Mouse (Mus musculus): ENCODE results near the gene Fmnl2.

Gene Fmnl2

DNA sequence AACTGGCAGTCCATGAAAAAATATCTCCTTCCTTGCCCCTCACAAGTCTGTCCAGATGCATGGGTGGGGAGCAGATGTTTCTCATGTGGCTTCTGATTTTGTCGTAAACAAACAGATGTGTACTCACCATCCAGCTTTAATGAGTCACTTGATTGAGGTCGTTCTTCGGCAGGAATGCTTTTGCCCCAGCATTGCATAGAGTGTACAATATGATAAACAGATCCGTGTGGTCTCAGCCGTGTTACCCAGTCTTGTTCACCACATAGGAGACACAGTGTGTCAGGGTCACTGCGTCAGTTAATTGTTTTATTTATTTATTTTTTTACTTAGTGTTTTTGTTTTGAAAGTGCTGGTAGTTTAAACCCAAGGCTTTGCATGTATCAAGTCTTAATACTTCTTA lies 189.4 kb downstream of the Fmnl2 start:
- DNase-seq (ENCODE audit: low spot score): no peak

DNA sequence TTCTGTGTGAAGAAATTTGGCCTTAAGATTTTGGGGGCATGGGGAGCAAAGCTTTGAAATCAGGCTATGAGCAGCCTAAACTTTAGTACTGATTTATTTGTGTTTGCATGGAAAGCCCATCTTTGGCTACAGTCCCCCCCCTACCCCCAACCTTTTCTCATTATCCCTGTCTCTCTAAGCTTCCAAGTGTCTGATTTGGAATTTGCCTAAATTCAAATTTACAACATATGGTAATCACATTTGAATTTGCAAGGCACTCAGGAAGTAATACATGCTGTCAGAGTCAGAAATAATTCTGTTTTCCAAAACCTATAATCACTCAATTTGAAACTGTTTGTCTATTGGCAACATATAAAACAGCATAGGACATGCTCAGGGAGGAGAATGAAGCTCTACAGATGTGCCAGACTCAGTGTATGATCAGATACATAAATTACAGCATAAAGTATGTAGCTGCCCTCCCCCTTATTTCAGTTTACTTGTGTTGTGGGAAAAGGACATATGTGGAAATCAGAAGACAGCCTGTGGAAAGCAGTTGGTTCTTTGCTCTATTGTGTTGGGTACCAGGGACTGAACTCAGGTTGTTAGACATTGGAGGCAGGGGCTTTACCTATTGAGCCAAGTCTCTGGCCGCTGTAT lies 190.2 kb downstream of the Fmnl2 start:
- no peak for DNase-seq (ENCODE audit: low spot score)

- DNase-seq (ENCODE audit: low spot score): no peak
These were observed 192.7 kb downstream of the Fmnl2 start for GRCm38 (mm10) chr2:53050376-53050775.

- DNase-seq (ENCODE audit: low spot score): no peak
These were observed 193.8 kb downstream of the Fmnl2 start for GRCm38 (mm10) chr2:53051502-53051901.

- peak; percentile 56 for DNase-seq (ENCODE audit: low spot score)
These were observed 196.1 kb downstream of the Fmnl2 start for GRCm38 (mm10) chr2:53053714-53054113.

DNA sequence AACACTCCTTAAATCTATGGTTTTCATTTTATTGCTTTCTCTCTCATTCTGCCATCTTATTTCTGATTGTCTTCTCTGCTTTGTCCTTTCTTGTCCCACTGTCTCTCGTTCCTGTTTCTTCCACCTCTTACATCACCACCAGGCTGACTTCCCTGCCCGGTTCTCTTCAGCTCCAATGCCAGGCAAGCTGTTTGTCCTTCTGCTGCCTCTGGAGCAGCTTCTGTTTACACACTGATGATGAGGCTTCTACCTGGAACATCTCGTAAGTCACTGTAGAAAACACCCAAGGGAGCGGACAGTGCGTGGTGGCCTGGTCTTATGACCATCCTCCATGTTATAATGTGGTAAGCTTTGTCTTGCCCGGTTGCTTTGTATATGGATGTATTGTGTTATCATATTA lies 198.9 kb downstream of the Fmnl2 start:
- DNase-seq (ENCODE audit: low spot score): no peak

DNA sequence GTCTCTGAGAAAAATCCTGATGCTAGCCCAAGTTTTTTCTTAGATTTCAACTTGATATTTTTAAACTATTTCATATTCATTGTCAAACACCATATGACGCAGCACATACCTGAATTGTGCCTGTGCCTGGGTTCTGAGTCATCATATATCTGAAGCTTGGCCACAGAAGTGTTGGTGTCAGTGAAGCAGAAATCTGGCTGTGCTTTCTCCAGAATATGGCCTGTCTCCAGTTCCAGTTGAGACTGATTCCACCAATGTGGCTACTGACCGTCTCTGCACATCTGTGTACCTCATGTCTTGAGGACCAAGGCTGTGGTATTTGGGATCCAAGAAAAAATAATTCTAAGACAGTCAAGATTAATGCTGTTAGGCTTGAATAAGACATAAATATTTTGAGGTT lies 199.6 kb downstream of the Fmnl2 start:
- no peak for DNase-seq (ENCODE audit: low spot score)

DNA sequence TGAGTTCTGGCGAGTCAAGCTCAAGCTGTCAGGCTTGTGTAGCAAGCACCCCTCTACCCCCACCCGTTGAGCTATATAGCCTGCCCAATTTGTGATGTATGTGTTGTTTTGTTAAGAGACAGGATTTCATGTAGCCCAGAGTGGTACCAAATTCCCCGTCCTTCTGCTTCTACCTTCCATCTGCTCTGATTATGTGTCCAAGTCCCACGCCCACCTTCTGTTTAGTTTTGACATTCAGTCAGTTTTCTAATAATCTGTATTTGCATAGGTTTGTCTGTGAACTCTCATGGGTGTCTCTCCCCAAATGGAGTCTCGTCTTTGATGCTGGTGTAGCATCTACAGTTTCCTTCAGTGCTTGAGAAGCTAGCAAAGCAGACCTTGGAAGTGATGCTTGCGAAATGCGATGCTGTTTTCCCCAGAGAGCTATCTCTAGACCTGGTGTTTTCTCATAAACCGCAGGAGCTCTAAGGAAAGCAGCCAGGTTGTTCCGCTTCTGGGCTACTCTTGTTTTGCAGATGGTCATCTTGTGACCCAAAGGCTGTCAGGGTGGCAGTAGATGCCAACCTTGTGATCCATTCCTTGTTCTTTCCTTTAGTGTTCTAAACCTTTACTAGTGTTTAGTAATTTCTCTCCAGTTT lies 203.8 kb downstream of the Fmnl2 start:
- DNase-seq (ENCODE audit: low spot score): no peak

- DNase-seq (ENCODE audit: low spot score): no peak
These were observed 209.3 kb downstream of the Fmnl2 start for GRCm38 (mm10) chr2:53066973-53067372.

DNA sequence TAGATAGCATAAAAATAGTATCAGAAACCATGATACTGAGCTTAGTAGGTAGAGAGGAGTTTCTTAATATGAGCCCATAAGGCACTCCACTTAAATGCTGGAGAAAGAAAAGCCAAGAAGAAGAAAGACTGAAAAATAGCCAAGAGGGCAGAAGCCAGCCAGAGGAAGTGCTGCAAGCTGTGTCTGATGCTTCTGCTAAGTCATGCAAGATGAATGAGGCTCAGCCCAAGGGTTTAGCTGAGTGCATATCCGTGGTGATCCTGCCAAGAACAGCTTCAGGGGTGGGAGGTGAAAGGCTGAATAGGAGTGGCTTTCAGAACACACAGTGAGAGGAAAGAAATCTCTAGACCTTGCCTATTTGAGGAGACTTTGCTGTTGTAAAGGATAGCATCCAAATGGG lies 212.9 kb downstream of the Fmnl2 start:
- peak; percentile 12 for DNase-seq (ENCODE audit: low spot score)

- DNase-seq (ENCODE audit: low spot score): no peak
These were observed 222.1 kb downstream of the Fmnl2 start for GRCm38 (mm10) chr2:53079693-53080286.

DNA sequence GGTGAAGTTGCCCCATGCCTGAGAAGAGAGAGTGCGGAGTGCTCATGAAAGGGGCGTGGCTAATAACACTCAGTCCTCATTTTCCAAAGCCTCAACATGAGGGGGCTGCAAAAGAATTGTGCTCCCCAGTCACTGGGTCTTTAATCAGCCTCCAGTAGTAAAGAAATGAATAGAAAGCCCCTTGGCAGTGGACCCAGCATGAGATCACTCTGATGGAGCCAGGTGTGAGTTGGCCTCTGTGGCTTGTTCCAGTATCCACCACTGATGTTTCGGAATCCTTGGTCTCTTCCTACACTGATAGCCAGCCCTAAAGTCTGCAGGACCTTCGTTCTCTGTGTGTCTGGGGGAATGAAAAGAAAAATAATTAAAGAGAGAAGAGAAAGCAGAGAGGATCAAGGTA lies 224.4 kb downstream of the Fmnl2 start:
- no peak for DNase-seq (ENCODE audit: low spot score)

- no peak for DNase-seq (ENCODE audit: low spot score)
These were observed 224.8 kb downstream of the Fmnl2 start for GRCm38 (mm10) chr2:53082501-53082900.

DNA sequence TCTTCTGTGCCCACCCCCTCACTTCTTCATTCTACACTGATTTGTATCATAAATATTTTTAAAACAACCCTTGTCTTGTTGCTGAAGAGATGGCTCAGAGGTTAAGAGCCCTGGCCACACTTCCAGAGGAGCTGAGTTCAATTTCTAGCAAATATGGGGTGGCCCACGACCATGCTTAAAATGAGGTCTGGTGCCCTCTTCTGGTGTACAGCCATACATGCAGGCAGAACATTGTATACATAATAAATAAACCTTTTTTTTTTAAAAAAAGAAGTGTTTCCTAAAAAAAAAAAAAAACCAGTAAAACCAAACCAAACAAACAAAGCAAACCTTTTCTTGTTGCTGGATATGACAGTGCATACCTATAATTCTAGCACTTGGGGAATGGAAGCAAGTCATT lies 225.6 kb downstream of the Fmnl2 start:
- DNase-seq (ENCODE audit: low spot score): peak; percentile 41

- DNase-seq (ENCODE audit: low spot score): peak; percentile 78
These were observed 228.1 kb downstream of the Fmnl2 start for GRCm38 (mm10) chr2:53085617-53086202.

DNA sequence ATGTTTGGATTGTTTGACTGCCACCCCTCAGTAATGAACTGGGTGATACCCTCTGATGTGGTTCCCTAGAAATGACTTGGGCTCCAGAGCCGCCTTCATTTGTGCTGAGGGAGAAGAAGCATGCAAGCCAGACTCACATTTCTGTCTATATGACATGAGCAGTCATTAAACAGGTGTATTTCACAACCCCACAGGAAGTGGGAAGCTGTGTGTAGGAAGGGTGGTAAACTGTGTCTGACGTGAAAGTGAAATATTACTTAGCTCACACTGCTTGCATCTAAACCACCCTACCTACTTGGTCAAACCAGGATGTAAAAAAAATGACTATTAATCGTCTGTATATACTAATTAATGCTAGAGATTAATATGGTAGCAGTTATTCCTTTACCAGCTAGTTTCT lies 231.1 kb downstream of the Fmnl2 start:
- no peak for DNase-seq (ENCODE audit: low spot score)

DNA sequence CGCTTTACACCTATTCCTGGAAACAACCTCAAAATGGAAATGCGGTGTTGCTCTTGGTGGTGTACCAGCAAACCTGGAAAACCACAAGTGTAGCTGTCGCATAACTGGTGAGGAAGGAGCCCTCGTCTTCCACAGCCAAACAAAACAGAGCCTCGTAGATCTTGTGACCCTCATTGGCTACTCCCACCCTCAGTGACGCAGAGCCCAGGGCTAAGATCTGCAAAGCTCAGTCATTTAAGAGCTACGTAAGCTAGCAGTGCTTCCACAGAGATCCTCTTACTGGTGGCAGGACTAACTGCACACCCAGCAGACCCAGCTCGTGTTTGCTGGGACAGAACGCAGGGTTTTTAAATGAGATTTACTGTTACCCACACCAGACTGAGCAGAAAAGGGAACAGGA lies 237.4 kb downstream of the Fmnl2 start:
- DNase-seq (ENCODE audit: low spot score): no peak

DNA sequence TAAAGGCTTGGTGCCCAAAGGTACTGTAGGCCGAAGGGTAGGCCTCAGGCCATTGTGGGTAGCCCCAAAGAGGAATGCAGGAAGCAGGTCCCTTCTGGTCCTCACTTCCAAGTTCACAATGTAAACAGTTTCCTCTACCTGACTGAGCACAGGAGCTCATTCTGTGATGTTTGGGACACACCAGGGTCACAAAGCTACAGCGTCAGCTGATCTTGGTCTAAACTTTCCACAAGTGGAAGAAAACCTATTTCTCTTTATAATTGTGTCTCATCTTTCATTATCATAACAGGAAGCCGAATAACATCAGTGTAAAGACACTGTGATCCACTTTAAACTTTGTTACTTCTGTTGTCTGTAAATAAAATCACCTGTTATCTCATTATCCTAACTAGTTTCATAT lies 237.8 kb downstream of the Fmnl2 start:
- DNase-seq (ENCODE audit: low spot score): no peak

- DNase-seq (ENCODE audit: low spot score): no peak
These were observed 242.4 kb downstream of the Fmnl2 start for GRCm38 (mm10) chr2:53100093-53100492.

GRCm38 (mm10) chr2:53101885-53102740 lies 244.5 kb downstream of the Fmnl2 start:
- DNase-seq (ENCODE audit: low spot score): no peak

DNA sequence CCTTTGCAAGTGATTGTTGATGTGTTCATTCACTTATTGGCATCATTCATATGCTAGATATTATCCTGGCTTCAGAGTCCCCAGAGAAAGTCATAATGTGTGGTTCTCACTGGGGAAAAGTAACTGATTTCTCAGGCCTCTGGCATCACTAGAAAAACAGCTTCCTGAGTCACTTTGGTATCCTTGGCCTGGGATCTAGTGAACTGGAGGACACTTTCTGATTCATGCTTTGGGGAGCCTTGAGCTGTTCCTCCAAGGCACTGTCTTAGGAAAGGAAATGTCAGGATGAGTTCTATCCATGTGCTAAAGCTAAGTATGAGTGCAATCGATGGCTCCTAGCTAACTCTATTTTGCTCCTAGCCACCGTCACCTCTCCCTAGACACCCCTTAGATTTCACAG lies 245.2 kb downstream of the Fmnl2 start:
- DNase-seq (ENCODE audit: low spot score): no peak

DNA sequence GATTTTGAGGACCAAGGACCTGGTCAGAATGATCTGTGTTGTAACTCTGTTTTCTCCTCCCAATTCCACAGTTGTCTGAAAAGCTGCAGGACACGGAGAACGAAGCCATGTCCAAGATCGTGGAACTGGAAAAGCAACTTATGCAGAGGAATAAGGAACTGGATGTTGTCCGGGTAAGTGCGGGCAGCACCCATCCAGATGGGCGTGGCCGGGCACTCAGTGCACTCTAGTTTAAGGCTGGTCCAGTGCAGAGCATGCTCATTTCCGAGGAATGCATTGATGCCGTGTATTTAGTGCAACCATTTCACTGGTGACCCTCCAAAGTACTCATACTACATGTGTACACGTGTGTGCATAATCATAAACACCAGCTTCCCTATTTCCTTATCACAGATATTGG lies 247.7 kb downstream of the Fmnl2 start:
- DNase-seq (ENCODE audit: low spot score): no peak

Measured in embryo, embryonic 10.5 days (tissue).